Mouse (Mus musculus): Measurements from ENCODE around the gene Arhgap27.

GRCm38 (mm10) chr11:103362521-103363181 lies 841 bp downstream of the Arhgap27 start:
- no peak for TF ChIP-seq CTCF (IDR thresholded peaks at IDR 0.05; ENCODE audit: borderline replicate concordance, insufficient read depth, low read depth, low read length)
- TF ChIP-seq POLR2A (IDR thresholded peaks at IDR 0.05; ENCODE audit: borderline replicate concordance, insufficient read depth, low read length): no peak

All from cerebellum, adult 2 months (tissue).